Mouse (Mus musculus): ENCODE data around the gene Reln.

GRCm38 (mm10) chr5:21933340-21934075 lies 411.0 kb downstream of the Reln start:
- TF ChIP-seq CTCF (IDR thresholded peaks at IDR 0.05; ENCODE audit: borderline replicate concordance, control insufficient read depth, extremely low read depth, insufficient read depth, low read length, poor library complexity) (no peak), POLR2A (IDR thresholded peaks at IDR 0.05; ENCODE audit: control insufficient read depth, extremely low read depth, insufficient read depth, low read length, poor library complexity) (no peak)

All from thymus, adult 2 months (tissue).